Mouse (Mus musculus): ENCODE data around the gene Dnajc22.

DNA sequence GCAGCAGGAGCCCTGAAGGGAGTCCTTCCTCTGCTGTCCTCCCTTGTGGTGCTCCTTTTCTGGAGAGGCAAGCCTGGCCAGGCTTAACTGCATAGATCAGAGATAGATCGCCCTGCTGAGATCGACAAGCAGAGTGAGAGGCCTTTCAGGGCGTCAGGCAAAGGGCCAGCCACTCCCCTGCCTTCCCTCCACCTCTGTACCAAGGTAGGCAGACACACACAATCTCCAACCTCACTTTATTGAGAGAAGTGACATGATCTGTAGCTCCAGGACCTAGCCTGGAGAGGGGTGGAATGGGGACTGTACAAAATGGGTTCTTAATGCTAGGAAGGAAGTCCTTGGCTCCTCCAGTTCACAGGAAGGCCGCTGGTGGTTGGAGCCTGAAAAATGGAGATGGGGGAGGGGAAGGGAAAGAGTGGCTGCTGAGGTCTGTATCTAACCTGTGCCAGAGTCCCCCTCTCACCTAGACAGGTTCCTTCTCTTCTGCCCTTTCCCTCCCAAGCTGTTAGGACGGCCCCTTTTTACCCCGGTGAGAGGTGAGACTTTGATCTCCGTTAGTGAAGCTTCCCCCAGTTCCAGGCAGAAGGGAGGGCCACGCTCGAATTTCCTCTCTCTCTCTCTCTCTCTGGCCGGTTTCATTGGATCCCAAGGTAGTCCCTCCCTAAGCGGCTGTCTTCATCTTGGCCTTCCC lies 9.0 kb upstream of the Dnajc22 start:
- TF ChIP-seq CTCF (IDR thresholded peaks at IDR 0.05) (no peak), EP300 (IDR thresholded peaks at IDR 0.05) (no peak)
